Mouse (Mus musculus) ES-E14 (cell line): ENCODE measurements around the gene H13.

ENCODE experiments used
- CHD2 ChIP-seq: IDR thresholded peaks from 2 replicates; pipeline ENCODE4 v1.6.1; 2014; ENCODE audit warnings: mild to moderate bottlenecking, low read depth, low read length, inconsistent platforms
- HCFC1 ChIP-seq: IDR thresholded peaks from 2 replicates; pipeline ENCODE4 v1.6.1; 2012; ENCODE audit warnings: low read length, inconsistent platforms, borderline replicate concordance; ENCODE audit not compliant: insufficient read depth
- MAFK ChIP-seq: IDR thresholded peaks from 2 replicates; pipeline ENCODE4 v1.6.1; 2014; ENCODE audit warnings: mild to moderate bottlenecking, low read depth, low read length, inconsistent platforms; ENCODE audit not compliant: insufficient read depth
- ZC3H11A ChIP-seq: IDR thresholded peaks from 2 replicates; pipeline ENCODE4 v1.6.1; 2012; ENCODE audit warnings: low read depth, mild to moderate bottlenecking, inconsistent platforms, low read length, borderline replicate concordance
- ZNF384 ChIP-seq: IDR thresholded peaks from 2 replicates; pipeline ENCODE4 v1.6.1; 2012; ENCODE audit warnings: low read depth, low read length, inconsistent platforms

DNA sequence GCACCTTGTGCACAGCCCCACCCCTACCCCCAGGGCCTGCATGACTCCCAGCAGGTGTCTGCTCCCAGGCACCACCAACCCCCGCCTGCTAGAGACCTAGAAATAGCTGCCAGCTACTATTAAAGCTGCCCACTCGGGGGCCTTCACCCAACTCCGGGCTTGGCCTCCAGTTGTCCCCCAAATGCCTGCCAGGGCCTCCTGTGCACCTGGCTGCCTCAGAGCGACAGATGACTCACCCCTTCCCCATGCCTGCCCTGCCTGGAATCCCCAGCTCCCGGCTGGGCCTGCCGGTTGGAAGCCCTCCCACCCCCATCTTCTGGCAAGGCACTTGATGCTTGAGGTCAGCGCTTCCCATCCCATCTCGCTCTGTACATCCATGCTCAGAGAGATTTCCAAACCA, 31.5 kb downstream of the H13 start:
- TF ChIP-seq ZC3H11A (no peak), ZNF384 (no peak), MAFK (no peak), CHD2 (no peak), HCFC1 (no peak)
